Mouse (Mus musculus) heart, adult 2 months (tissue): ENCODE measurements around the gene 2310030G06Rik. TPM values are rescaled to one million over a fixed set of nuclear protein-coding genes. Genes with fewer than 3 reads are reported as not detected.
A peak's percentile ranks its signal among the peaks of the same experiment; 100 is the strongest.

ENCODE experiments used
- DNase-seq, 2 experiments: peaks; one replicate each; pipeline ENCODE4 v3.0.0; 2021
- H3K27ac ChIP-seq: fragments of 200-600 bp; 2 replicates; pipeline ENCODE4 v1.8.1; 2022
- H3K27me3 ChIP-seq: fragments of 200-500 bp; 2 replicates; pipeline ENCODE4 v1.6.1; 2012; ENCODE audit warnings: mild to moderate bottlenecking, low read length, inconsistent platforms, mixed read lengths; ENCODE audit not compliant: control insufficient read depth, insufficient read depth
- H3K36me3 ChIP-seq: fragments of 200-500 bp; 2 replicates; pipeline ENCODE4 v1.6.1; 2012; ENCODE audit warnings: low read length, inconsistent platforms; ENCODE audit not compliant: control insufficient read depth, insufficient read depth
- H3K4me1 ChIP-seq: fragments of 200-500 bp; 2 replicates; pipeline ENCODE4 v1.6.1; 2011; ENCODE audit warnings: low read length; ENCODE audit not compliant: control insufficient read depth, insufficient read depth
- H3K4me3 ChIP-seq: fragments of 200-600 bp; 2 replicates; pipeline ENCODE4 v1.8.1; 2022
- H3K79me2 ChIP-seq: fragments of 200-500 bp; replicated peaks from 2 replicates; pipeline ENCODE4 v1.6.1; 2012; ENCODE audit warnings: mild to moderate bottlenecking, inconsistent platforms, low read length, moderate library complexity, mixed read lengths; ENCODE audit not compliant: control insufficient read depth, insufficient read depth
- H3K9ac ChIP-seq: fragments of 200-500 bp; 2 replicates; pipeline ENCODE4 v1.6.1; 2012; ENCODE audit warnings: low read depth, mild to moderate bottlenecking, control low read depth, inconsistent platforms, low read length, mixed read lengths
- CTCF ChIP-seq: fragments of 200-600 bp; IDR thresholded peaks from 2 replicates; pipeline ENCODE4 v1.8.1; 2022; ENCODE audit warnings: antibody characterized with exemption, mild to moderate bottlenecking, moderate library complexity
- EP300 ChIP-seq: fragments of 200-500 bp; IDR thresholded peaks from 2 replicates; pipeline ENCODE4 v1.6.1; 2011; ENCODE audit warnings: low read depth, low read length, control low read depth; ENCODE audit not compliant: insufficient read depth
- POLR2A ChIP-seq: fragments of 200-500 bp; IDR thresholded peaks from 2 replicates; pipeline ENCODE4 v1.6.1; 2011; ENCODE audit warnings: mild to moderate bottlenecking, low read depth, low read length, control low read depth; ENCODE audit not compliant: insufficient read depth
- WGBS: fragments of 180-500 bp; shearing (Covaris S2); methylation state at CpG from one replicate; pipeline ENCODE4 v1.1.7; 2018; 5-methylcytosine and 5-hydroxymethylcytosine counted together
- intact Hi-C: fragments of 180-260 bp; cut with DNase I; formaldehyde crosslinking; loops from one replicate; pipeline ENCODE4 v1.15.1; 2025
- polyA plus RNA-seq: library from polyadenylated mRNA; depleted of rRNA; stranded (reverse); fragments of >200 nt; gene quantifications from 2 replicates; pipeline ENCODE4 v1.2.3, GENCODE M21; 2012
- total RNA-seq, 2 experiments: library from RNA; stranded (reverse); gene quantifications; 2 replicates each; pipeline ENCODE4 v1.2.3; 2021

Gene 2310030G06Rik
- total and polyA plus RNA-seq, 3 experiments, result 2.9 to 5.6 (median 4.3) TPM

DNA sequence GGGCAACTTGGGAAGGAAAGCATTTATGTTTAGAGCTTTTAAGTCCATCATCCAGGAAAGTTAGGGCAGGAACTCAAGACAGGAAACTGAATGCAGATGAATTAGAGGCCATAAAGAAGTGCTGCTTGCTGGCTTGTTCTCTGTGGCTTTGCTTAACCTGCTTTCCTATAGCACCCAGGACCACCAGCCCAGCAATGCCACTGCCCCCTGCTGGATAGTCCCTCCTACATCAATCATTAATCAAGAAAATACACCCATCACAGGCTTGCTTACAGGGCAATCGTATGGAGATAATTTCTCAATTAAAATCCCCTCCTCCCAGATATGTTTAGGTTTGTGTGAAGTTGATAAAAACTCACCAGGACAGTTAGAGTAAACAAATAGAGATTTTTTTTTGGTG, 17.0 kb upstream of the 2310030G06Rik start:
- Histone ChIP-seq H3K27me3 (no peaks in the 10 kb centered on the region), H3K4me3 (no peak overlapping the region), H3K9ac (no peak overlapping the region), H3K4me1 (peaks cover 2% of the 10 kb centered on the region), H3K36me3 (no peaks in the 10 kb centered on the region), H3K27ac (no peak overlapping the region), H3K79me2 (no peaks in the 10 kb centered on the region)
- peak; percentile 61 for TF ChIP-seq CTCF
- no peak for TF ChIP-seq POLR2A
- TF ChIP-seq EP300, result no peak
- intact Hi-C loops, result loop anchor here (1.0 to 5.0 kb wide), 2 partner anchors 54 to 236 kb away; partner anchors contain the start of gene Pts
- DNase-seq, result no peak
- 68% methylated on average over 1 of the region's 1 CpGs for WGBS

DNA sequence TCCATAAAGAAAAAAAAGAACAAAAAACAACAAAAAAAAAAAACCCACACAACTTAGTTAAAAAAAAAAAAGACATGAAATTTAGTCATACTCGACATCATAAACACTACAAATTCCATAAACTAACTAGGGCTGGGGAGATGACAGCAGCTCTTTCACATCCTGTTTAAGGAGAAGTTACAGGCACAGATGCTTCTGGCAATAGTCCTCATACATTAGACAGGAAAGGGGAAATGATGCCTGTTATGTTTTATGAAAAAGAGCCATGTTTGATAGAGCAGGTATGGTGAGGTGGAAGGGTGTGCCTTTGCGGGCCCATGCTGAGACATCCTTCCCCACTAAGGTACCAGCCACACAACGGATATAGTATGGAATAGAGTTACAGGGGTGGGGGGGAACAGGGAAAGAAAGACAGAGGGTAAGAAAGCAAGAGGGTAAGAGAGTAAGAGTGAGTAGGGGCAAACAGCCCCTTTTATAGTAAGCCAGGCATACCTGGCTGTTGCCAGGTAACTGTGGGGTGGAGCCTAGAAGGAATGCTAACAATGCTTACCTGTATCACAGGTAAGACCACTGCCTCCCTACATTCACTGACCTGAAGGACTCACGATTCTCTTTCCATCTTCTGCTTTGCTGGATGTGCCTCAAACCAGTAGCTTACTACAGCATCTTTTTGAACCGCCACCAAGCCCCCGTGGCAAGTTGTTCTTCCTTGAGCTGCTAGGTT, 15.3 kb upstream of the 2310030G06Rik start:
- no peak overlapping the region for H3K27ac ChIP-seq
- no peak for DNase-seq
- no peak overlapping the region for H3K9ac ChIP-seq
- H3K79me2 ChIP-seq, result no peaks in the 10 kb centered on the region
- no peaks in the 10 kb centered on the region for H3K4me1 ChIP-seq
- TF ChIP-seq CTCF (no peak), EP300 (no peak), POLR2A (no peak)
- no peaks in the 10 kb centered on the region; the same call in 1 of the 2 replicates for H3K36me3 ChIP-seq
- no peak overlapping the region for H3K4me3 ChIP-seq
- H3K27me3 ChIP-seq, result no peaks in the 10 kb centered on the region
- 65% methylated on average over 6 of the region's 6 CpGs for WGBS
- intact Hi-C loops, result loop anchor here (5.0 kb wide), 1 partner anchor 234 kb away; the partner anchor contains the start of gene Pts

DNA sequence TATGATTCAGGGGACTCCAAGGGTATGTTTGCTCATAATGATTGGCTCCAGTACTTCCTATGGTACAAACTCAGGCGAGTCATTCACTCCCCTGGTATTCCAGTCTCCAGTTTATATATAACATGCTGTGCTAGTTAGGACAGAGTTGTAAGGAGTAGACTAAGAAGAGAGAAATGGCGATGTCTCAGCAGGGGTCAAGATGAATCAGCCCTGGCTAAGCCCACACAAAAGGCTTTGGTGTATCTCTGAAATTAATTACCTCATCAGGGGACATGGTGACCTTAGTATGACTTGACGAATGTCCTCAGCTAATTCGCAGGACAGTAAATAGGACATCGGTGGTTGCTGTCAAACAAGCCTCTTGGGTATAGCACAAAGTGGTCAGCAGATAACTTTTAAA, 10.4 kb upstream of the 2310030G06Rik start:
- WGBS, result 54% methylated on average over 5 of the region's 5 CpGs
- intact Hi-C loops, result no loop called here
- peaks cover 17% of the 10 kb centered on the region for H3K36me3 ChIP-seq
- H3K4me1 ChIP-seq, result no peaks in the 10 kb centered on the region
- no peak overlapping the region for H3K4me3 ChIP-seq
- DNase-seq, result no peak
- no peaks in the 10 kb centered on the region for H3K79me2 ChIP-seq
- H3K27me3 ChIP-seq, result no peaks in the 10 kb centered on the region
- H3K9ac ChIP-seq, result no peak overlapping the region
- no peak overlapping the region for H3K27ac ChIP-seq
- TF ChIP-seq EP300 (no peak), POLR2A (peak; percentile 25; the same call in 1 of the 2 replicates), CTCF (no peak)

DNA sequence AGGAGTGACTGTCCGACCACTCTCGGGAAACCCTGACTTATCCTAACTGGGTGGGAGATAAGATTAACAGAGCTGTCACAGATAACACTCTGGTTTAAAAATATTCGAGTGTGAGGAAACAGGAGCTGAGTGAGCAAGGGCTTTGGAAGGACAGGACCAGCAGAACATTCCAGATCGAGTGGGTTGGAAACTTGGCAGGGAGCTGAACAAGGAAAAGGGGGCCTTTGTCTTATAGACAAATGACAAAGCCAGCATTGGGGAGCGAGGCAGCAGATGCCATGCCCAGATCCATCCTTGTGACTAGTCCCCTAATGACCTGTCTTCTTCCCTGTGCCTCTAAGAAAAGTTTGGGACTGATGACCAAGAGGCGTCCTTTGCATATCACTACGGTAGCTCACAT, 7.6 kb upstream of the 2310030G06Rik start:
- peak overlapping the region; percentile 95 for H3K9ac ChIP-seq
- no peaks in the 10 kb centered on the region for H3K79me2 ChIP-seq
- H3K36me3 ChIP-seq, result peaks cover 17% of the 10 kb centered on the region
- intact Hi-C loops, result no loop called here
- peak overlapping the region; percentile 98 for H3K27ac ChIP-seq
- TF ChIP-seq POLR2A, result peak; percentile 50; the same call in 1 of the 2 replicates
- TF ChIP-seq EP300, result no peak
- WGBS, result 10% methylated on average over 7 of the region's 7 CpGs
- peak; percentile 33 to 38 for DNase-seq
- peak overlapping the region; percentile 62 for H3K4me3 ChIP-seq
- no peaks in the 10 kb centered on the region for H3K27me3 ChIP-seq
- H3K4me1 ChIP-seq, result no peaks in the 10 kb centered on the region

DNA sequence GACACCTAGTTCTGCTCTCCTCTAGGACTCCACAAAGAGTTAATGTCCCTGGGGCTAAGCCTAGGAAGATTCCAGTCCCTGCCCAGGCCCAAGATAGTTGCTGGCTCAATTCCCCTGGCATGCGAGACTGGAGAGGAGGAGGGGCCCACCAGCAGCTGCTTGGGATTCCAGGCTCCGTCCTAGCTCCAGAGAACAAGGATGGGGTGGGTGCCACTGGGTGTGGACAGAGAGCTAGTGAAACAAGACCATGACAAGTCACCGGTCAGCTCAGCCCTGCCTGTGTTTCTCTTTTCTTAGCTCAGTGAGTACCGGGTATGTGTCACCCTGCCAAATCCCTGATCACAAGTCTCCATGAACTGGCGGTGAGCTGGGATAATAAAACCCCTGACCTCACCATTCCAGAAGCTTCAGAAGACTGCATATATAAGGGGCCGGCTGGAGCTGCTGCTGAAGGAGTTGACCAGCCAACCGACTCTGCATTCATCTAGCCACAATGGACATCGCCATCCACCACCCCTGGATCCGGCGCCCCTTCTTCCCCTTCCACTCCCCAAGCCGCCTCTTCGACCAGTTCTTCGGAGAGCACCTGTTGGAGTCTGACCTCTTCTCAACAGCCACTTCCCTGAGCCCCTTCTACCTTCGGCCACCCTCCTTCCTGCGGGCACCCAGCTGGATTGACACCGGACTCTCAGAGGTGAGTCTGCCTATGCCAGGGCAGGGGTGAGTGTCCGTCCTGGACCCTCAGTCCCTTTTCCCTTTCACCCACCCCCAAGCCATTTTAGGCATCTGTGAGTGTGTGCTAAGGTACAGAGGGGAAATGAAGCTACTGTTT, 6.7 kb upstream of the 2310030G06Rik start:
- Histone ChIP-seq H3K9ac (peak overlapping the region; percentile 95), H3K4me1 (no peaks in the 10 kb centered on the region), H3K27me3 (no peaks in the 10 kb centered on the region), H3K27ac (peak overlapping the region; percentile 98), H3K4me3 (peak overlapping the region; percentile 62), H3K79me2 (no peaks in the 10 kb centered on the region), H3K36me3 (peaks cover 17% of the 10 kb centered on the region)
- peak; percentile 84 to 93 for DNase-seq
- no peak for TF ChIP-seq CTCF
- TF ChIP-seq EP300, result peak; percentile 94
- TF ChIP-seq POLR2A, result peak; percentile 81
- WGBS, result 27% methylated on average over 16 of the region's 17 CpGs
- intact Hi-C loops, result no loop called here
